Mouse (Mus musculus): ENCODE data around the gene Hdac1. TPM values are rescaled to one million over a fixed set of nuclear protein-coding genes. Genes with fewer than 3 reads are reported as not detected.

Gene Hdac1
- polyA plus RNA-seq, 1 experiment from 2014 or later = 82.1 TPM

DNA sequence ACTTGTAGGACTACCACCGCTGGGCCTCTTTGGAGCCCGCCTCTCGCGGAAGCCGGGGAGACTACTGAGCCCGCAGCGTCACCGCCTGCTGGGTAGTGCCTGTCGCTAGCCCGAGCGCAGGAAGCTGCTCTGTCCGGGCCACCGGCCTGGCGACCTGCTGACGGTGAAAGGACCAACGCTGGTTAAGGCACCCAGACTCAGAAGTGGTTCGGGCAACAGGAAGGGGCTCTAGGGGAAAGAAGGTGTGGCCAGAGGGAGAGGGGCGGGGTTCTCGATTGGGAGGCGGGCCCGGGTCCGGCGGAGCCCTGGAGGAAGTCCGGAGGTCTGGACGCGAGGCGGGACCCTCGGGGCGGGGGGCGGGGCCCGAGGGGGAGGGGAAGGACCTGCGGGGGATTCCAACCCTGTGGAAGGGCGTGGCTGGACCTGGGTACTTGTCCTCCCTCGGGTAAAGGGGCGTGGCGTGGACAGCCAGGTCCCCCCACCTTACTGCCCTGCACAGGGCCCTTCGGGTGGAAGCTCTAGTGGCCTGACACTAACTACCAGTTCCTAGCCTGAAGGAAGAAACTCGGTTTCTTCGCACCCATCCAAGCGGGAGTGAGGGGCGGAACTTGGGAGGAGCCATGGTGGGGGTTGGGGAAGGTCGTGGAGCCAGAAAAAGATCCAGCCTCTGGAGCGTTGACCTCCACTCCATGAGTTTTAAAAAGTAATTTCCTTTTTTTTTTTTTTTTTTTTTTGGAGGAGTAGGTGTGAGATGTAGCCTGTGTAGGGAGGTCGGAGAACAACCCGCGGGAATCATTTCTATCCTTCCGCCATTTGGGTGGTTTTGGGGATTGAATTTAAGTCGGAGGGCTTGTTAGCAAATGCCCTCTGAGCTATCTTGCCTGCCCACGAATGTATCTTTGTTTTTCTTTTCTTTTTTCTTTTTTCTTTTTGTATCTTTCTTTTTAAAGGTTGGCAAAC lies 41.6 kb downstream of the Hdac1 start:
- Histone ChIP-seq H3K4me1 (ENCODE audit: control insufficient read depth, low read depth, low read length) (peaks cover 11% of the 10 kb centered on the region), H3K36me3 (ENCODE audit: control insufficient read depth, insufficient read depth) (no peaks in the 10 kb centered on the region)
- WGBS (ENCODE audit: insufficient replicate concordance) = 2% methylated on average over 49 of the region's 49 CpGs

GRCm38 (mm10) chr4:129500017-129500416 lies 42.5 kb downstream of the Hdac1 start:
- H3K4me3 ChIP-seq (ENCODE audit: low read depth, low read length) = peak overlapping the region; percentile 65
- H3K27me3 ChIP-seq (ENCODE audit: control insufficient read depth, insufficient read depth, low read depth, low read length) = no peaks in the 10 kb centered on the region
- H3K4me2 ChIP-seq (ENCODE audit: low read depth, low read length) = peak overlapping the region; percentile 87
- H3K27ac ChIP-seq (ENCODE audit: low read length) = peak overlapping the region; percentile 81
- no peaks in the 10 kb centered on the region for H3K9me3 ChIP-seq (replicated peaks; ENCODE audit: control insufficient read depth, low read length)
- no peak overlapping the region for H3K9ac ChIP-seq (ENCODE audit: low read depth, low read length)
- WGBS (ENCODE audit: insufficient replicate concordance) = 77% methylated on average over 8 of the region's 8 CpGs
- ATAC-seq (ENCODE audit: low read depth) = no peak
- no peaks in the 10 kb centered on the region for H3K36me3 ChIP-seq (ENCODE audit: control insufficient read depth, insufficient read depth)
- H3K4me1 ChIP-seq (ENCODE audit: control insufficient read depth, low read depth, low read length) = peaks cover 14% of the 10 kb centered on the region

More for the DNA sequence above, 41.6 kb downstream of the Hdac1 start:
- Histone ChIP-seq H3K4me2 (ENCODE audit: low read depth, low read length) (peak overlapping the region; percentile 87), H3K27me3 (ENCODE audit: control insufficient read depth, insufficient read depth, low read depth, low read length) (no peaks in the 10 kb centered on the region), H3K9me3 (replicated peaks; ENCODE audit: control insufficient read depth, low read length) (no peaks in the 10 kb centered on the region), H3K9ac (ENCODE audit: low read depth, low read length) (peak overlapping the region; percentile 66), H3K27ac (ENCODE audit: low read length) (peak overlapping the region; percentile 81), H3K4me3 (ENCODE audit: low read depth, low read length) (peak overlapping the region; percentile 65)
- peak; percentile 80 for ATAC-seq (ENCODE audit: low read depth)

- H3K27me3 ChIP-seq (ENCODE audit: control insufficient read depth, insufficient read depth, low read depth, low read length) = no peaks in the 10 kb centered on the region
- 62% methylated on average over 3 of the region's 3 CpGs for WGBS (ENCODE audit: insufficient replicate concordance)
- H3K4me1 ChIP-seq (ENCODE audit: control insufficient read depth, low read depth, low read length) = peaks cover 14% of the 10 kb centered on the region
Measured at GRCm38 (mm10) chr4:129498941-129499340, 43.6 kb downstream of the Hdac1 start.

DNA sequence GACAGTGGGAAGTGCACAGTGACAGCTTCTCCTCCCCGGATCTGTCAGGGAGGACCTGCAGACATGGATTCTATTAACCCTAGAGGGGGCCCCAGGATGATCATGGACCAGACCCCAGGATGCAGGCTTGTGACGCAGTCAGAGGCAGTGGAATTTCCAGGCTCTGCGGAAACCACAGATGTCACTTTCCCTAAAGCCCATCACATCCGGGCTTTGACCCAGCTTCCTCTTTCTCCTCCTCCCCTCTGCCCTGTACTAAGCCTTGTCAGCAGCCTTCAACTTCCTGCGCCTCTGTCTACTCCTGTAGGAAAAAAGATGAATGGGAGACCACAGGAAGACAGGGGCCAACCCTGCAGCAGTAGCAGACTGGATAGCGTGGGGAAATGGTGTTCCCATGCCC lies 45.9 kb downstream of the Hdac1 start:
- no peak overlapping the region for H3K27ac ChIP-seq (ENCODE audit: low read length)
- H3K4me2 ChIP-seq (ENCODE audit: low read depth, low read length) = no peak overlapping the region
- peaks cover 14% of the 10 kb centered on the region for H3K27me3 ChIP-seq (ENCODE audit: control insufficient read depth, insufficient read depth, low read depth, low read length)
- H3K36me3 ChIP-seq (ENCODE audit: control insufficient read depth, insufficient read depth) = no peaks in the 10 kb centered on the region
- no peaks in the 10 kb centered on the region for H3K9me3 ChIP-seq (replicated peaks; ENCODE audit: control insufficient read depth, low read length)
- ATAC-seq (ENCODE audit: low read depth) = peak; percentile 20
- H3K9ac ChIP-seq (ENCODE audit: low read depth, low read length) = no peak overlapping the region
- peaks cover 15% of the 10 kb centered on the region for H3K4me1 ChIP-seq (ENCODE audit: control insufficient read depth, low read depth, low read length)
- no peak overlapping the region for H3K4me3 ChIP-seq (ENCODE audit: low read depth, low read length)
- WGBS (ENCODE audit: insufficient replicate concordance) = 11% methylated on average over 6 of the region's 6 CpGs

More at GRCm38 (mm10) chr4:129498941-129499340, 43.6 kb downstream of the Hdac1 start:
- Histone ChIP-seq H3K27ac (ENCODE audit: low read length) (peak overlapping the region; percentile 34; the same call in 1 of the 2 replicates), H3K4me3 (ENCODE audit: low read depth, low read length) (no peak overlapping the region), H3K36me3 (ENCODE audit: control insufficient read depth, insufficient read depth) (no peaks in the 10 kb centered on the region), H3K4me2 (ENCODE audit: low read depth, low read length) (no peak overlapping the region), H3K9ac (ENCODE audit: low read depth, low read length) (no peak overlapping the region), H3K9me3 (replicated peaks; ENCODE audit: control insufficient read depth, low read length) (no peaks in the 10 kb centered on the region)
- ATAC-seq (ENCODE audit: low read depth) = 0 out of 2 replicates have a peak, but pooled peaks have one; percentile 3

- H3K4me1 ChIP-seq (ENCODE audit: control insufficient read depth, low read depth, low read length) = peaks cover 19% of the 10 kb centered on the region
- no peak overlapping the region for H3K4me3 ChIP-seq (ENCODE audit: low read depth, low read length)
- peaks cover 21% of the 10 kb centered on the region for H3K27me3 ChIP-seq (ENCODE audit: control insufficient read depth, insufficient read depth, low read depth, low read length)
- no peak for ATAC-seq (ENCODE audit: low read depth)
- H3K27ac ChIP-seq (ENCODE audit: low read length) = no peak overlapping the region
- H3K9me3 ChIP-seq (replicated peaks; ENCODE audit: control insufficient read depth, low read length) = no peaks in the 10 kb centered on the region
- H3K4me2 ChIP-seq (ENCODE audit: low read depth, low read length) = no peak overlapping the region
- WGBS (ENCODE audit: insufficient replicate concordance) = 17% methylated on average over 16 of the region's 16 CpGs
- no peaks in the 10 kb centered on the region for H3K36me3 ChIP-seq (ENCODE audit: control insufficient read depth, insufficient read depth)
- H3K9ac ChIP-seq (ENCODE audit: low read depth, low read length) = no peak overlapping the region
Measured at GRCm38 (mm10) chr4:129495672-129496562, 46.6 kb downstream of the Hdac1 start.

- Histone ChIP-seq H3K9me3 (replicated peaks; ENCODE audit: control insufficient read depth, low read length) (no peaks in the 10 kb centered on the region), H3K36me3 (ENCODE audit: control insufficient read depth, insufficient read depth) (peaks cover 1% of the 10 kb centered on the region; the same call in 1 of the 2 replicates)
- WGBS (ENCODE audit: insufficient replicate concordance) = 38% methylated on average over 6 of the region's 7 CpGs
Measured at GRCm38 (mm10) chr4:129494681-129495080, 47.8 kb downstream of the Hdac1 start.

GRCm38 (mm10) chr4:129490972-129491880 lies 51.3 kb downstream of the Hdac1 start, which contains the start of the genes Tssk3 and Fam229a:
TSS of gene Tssk3 (minus strand) at chr4:129491022.
TSS of gene Fam229a (plus strand) at chr4:129491190.
- H3K4me3 ChIP-seq (ENCODE audit: low read depth, low read length) = peak within 1 kb of the TSS; percentile 24
- H3K27me3 ChIP-seq (ENCODE audit: control insufficient read depth, insufficient read depth, low read depth, low read length) = peaks cover 29% of the 10 kb centered on the region
- peaks cover 10% of the 10 kb centered on the region for H3K4me1 ChIP-seq (ENCODE audit: control insufficient read depth, low read depth, low read length)
- no peaks in the 10 kb centered on the region for H3K9me3 ChIP-seq (replicated peaks; ENCODE audit: control insufficient read depth, low read length)
- peaks cover 34% of the 10 kb centered on the region for H3K36me3 ChIP-seq (ENCODE audit: control insufficient read depth, insufficient read depth)
- peak within 1 kb of the TSS; percentile 41 for H3K4me2 ChIP-seq (ENCODE audit: low read depth, low read length)
- H3K27ac ChIP-seq (ENCODE audit: low read length) = no peak within 1 kb of the TSS
- 0 out of 2 replicates have a peak within 1 kb of the TSS, but pooled peaks have one; percentile 18 for H3K9ac ChIP-seq (ENCODE audit: low read depth, low read length)
- WGBS (ENCODE audit: insufficient replicate concordance) = 15% methylated on average over 69 of the region's 70 CpGs
- ATAC-seq (ENCODE audit: low read depth) = peak; percentile 30; the same call in 1 of the 2 replicates

More at GRCm38 (mm10) chr4:129494681-129495080, 47.8 kb downstream of the Hdac1 start:
- H3K27me3 ChIP-seq (ENCODE audit: control insufficient read depth, insufficient read depth, low read depth, low read length) = peaks cover 29% of the 10 kb centered on the region
- no peak for ATAC-seq (ENCODE audit: low read depth)
- H3K9ac ChIP-seq (ENCODE audit: low read depth, low read length) = no peak overlapping the region
- H3K27ac ChIP-seq (ENCODE audit: low read length) = no peak overlapping the region
- H3K4me3 ChIP-seq (ENCODE audit: low read depth, low read length) = no peak overlapping the region
- H3K4me1 ChIP-seq (ENCODE audit: control insufficient read depth, low read depth, low read length) = peaks cover 10% of the 10 kb centered on the region
- no peak overlapping the region for H3K4me2 ChIP-seq (ENCODE audit: low read depth, low read length)

DNA sequence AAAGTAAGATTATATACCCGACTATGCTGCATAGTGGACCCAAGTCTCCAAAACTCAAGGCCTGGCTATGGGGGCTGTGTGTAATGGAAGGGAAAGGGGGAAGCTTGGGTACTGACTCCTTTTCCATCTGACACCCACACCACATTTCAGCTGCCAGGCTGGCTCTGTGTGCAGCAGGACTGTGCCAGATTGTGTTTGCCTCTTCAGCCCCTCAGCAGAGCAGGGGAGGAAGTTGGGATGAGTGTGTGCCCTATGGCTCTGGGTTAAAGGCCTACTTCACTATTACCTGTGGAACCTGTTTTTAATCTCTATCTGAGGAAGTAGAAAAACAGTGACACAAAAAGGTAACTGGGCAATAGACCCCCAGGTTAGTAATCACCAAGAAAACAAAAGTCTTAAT lies 61.4 kb downstream of the Hdac1 start:
- ATAC-seq (ENCODE audit: low read depth) = no peak
- Histone ChIP-seq H3K9me3 (replicated peaks; ENCODE audit: control insufficient read depth, low read length) (no peaks in the 10 kb centered on the region), H3K27me3 (ENCODE audit: control insufficient read depth, insufficient read depth, low read depth, low read length) (no peaks in the 10 kb centered on the region), H3K9ac (ENCODE audit: low read depth, low read length) (no peak overlapping the region), H3K4me2 (ENCODE audit: low read depth, low read length) (no peak overlapping the region), H3K36me3 (ENCODE audit: control insufficient read depth, insufficient read depth) (peaks cover 91% of the 10 kb centered on the region), H3K27ac (ENCODE audit: low read length) (no peak overlapping the region), H3K4me1 (ENCODE audit: control insufficient read depth, low read depth, low read length) (no peaks in the 10 kb centered on the region; the same call in 1 of the 2 replicates), H3K4me3 (ENCODE audit: low read depth, low read length) (no peak overlapping the region)
- WGBS (ENCODE audit: insufficient replicate concordance) = 70% methylated on average over 1 of the region's 1 CpGs
